ENCODE assay signal across 15 mouse cellular contexts in the genomic region with DNA sequence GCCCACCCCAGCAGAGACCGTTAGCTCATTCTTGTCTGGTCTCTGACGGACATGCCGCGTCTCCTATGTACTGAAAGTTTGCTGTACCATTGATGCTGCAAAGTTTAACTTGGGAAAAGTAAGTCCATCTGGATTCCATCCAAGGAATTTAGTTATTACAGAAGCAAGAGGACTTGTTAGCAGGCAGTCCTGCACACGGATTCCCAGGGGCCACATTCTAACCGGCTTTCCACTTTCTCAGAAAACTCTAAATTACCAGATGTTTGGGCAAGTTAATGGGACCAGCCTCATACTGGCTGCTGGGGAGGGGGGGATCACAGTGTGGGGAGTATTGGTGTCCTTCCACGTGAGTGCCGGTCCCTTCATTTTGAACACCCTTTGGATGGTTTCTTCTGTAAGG. TPM values are rescaled to one million over a fixed set of nuclear protein-coding genes. Genes with fewer than 3 reads are reported as not detected.
DNase-seq lines count a peak whose midpoint lies in the region; ATAC-seq lines count a peak whose summit lies in the region.
"Had no signal": no experiment of that assay in that cellular context is flagged by ENCODE, and none has a peak within 500 bp of the region (broad histone marks: within the 10 kb centered on the region; RNA-seq: fewer than 3 reads in every experiment).

No protein-coding gene starts in this region.

- H3K27ac ChIP-seq in heart, embryonic 16.5 days (ENCODE audit: low read length): peak overlapping the region; percentile 82
- peak overlapping the region; percentile 81 for H3K27ac ChIP-seq in limb, embryonic 10.5 days
- H3K27ac ChIP-seq in neural tube, embryonic 15.5 days (replicated peaks): no peak overlapping the region
- H3K27ac ChIP-seq: layer of hippocampus, adult 2 months; neural tube, embryonic 12.5 days had no signal

- no peak overlapping the region for H3K4me2 ChIP-seq in heart, embryonic 16.5 days (ENCODE audit: low read depth, low read length)
- no peak overlapping the region for H3K4me2 ChIP-seq in neural tube, embryonic 15.5 days
- H3K4me2 ChIP-seq: neural tube, embryonic 12.5 days had no signal

- WGBS in heart, embryonic 16.5 days: 61% methylated on average over 8 of the region's 8 CpGs
- WGBS in limb, embryonic 10.5 days: 80% methylated on average over 8 of the region's 8 CpGs
- WGBS in neural tube, embryonic 15.5 days: 79% methylated on average over 8 of the region's 8 CpGs

- intact Hi-C loops in heart, postnatal 14 days (cut with DNase I): loop anchor here (5.0 kb wide), 1 partner anchor 129 kb away; no protein-coding TSS in a partner anchor

- ATAC-seq in heart, embryonic 16.5 days (replicated peaks; ENCODE audit: extremely low read depth, insufficient read depth, low FRiP score): no peak
- ATAC-seq in neural tube, embryonic 15.5 days (ENCODE audit: low FRiP score): no peak

- peaks cover 54% of the 10 kb centered on the region for H3K36me3 ChIP-seq in heart, embryonic 16.5 days (ENCODE audit: control insufficient read depth, insufficient read depth)
- H3K36me3 ChIP-seq in limb, embryonic 10.5 days: peaks cover 82% of the 10 kb centered on the region
- H3K36me3 ChIP-seq in neural tube, embryonic 15.5 days: peaks cover 33% of the 10 kb centered on the region

- H3K9ac ChIP-seq in heart, embryonic 16.5 days (ENCODE audit: low read length): no peak overlapping the region
- no peak overlapping the region for H3K9ac ChIP-seq in neural tube, embryonic 15.5 days (replicated peaks)
- H3K9ac ChIP-seq: neural tube, embryonic 12.5 days had no signal

- no peak for DNase-seq in heart, postnatal 14 days
- DNase-seq in 3T3-L1 (ENCODE audit: low read depth, low spot score): peak; percentile 29
- peak; percentile 26 for DNase-seq in adipocyte (ENCODE audit: low spot score)
- no peak for DNase-seq in limb, embryonic 10.5 days (ENCODE audit: low spot score)
- DNase-seq in adrenal gland, adult 8-10 months: no peak
- DNase-seq in liver: no peak
- DNase-seq: cerebellum, postnatal 14 days; right cerebral cortex, adult 18-20 months had no signal

- no peaks in the 10 kb centered on the region for H3K27me3 ChIP-seq in heart, embryonic 16.5 days (ENCODE audit: control insufficient read depth, insufficient read depth, low read length)
- no peaks in the 10 kb centered on the region for H3K27me3 ChIP-seq in limb, embryonic 10.5 days (ENCODE audit: low read depth, poor library complexity, severe bottlenecking)
- H3K27me3 ChIP-seq in neural tube, embryonic 15.5 days (replicated peaks): no peaks in the 10 kb centered on the region
- H3K27me3 ChIP-seq: neural tube, embryonic 12.5 days had no signal

- peaks cover 34% of the 10 kb centered on the region for H3K4me1 ChIP-seq in heart, embryonic 16.5 days (ENCODE audit: control insufficient read depth, insufficient read depth, low read length)
- peaks cover 39% of the 10 kb centered on the region for H3K4me1 ChIP-seq in limb, embryonic 10.5 days
- peaks cover 17% of the 10 kb centered on the region for H3K4me1 ChIP-seq in neural tube, embryonic 15.5 days

- no peak overlapping the region for H3K4me3 ChIP-seq in heart, embryonic 16.5 days (ENCODE audit: low read length)
- H3K4me3 ChIP-seq in limb, embryonic 10.5 days: peak overlapping the region; percentile 17; the same call in 1 of the 2 replicates
- no peak overlapping the region for H3K4me3 ChIP-seq in neural tube, embryonic 15.5 days (replicated peaks)
- H3K4me3 ChIP-seq: erythroblast, embryonic 14.5 days; layer of hippocampus, adult 2 months; neural tube, embryonic 12.5 days had no signal

- H3K9me3 ChIP-seq in heart, embryonic 16.5 days (replicated peaks; ENCODE audit: control insufficient read depth, low read length): no peaks in the 10 kb centered on the region
- no peaks in the 10 kb centered on the region for H3K9me3 ChIP-seq in limb, embryonic 10.5 days (replicated peaks)
- H3K9me3 ChIP-seq in neural tube, embryonic 15.5 days (replicated peaks): no peaks in the 10 kb centered on the region
- H3K9me3 ChIP-seq: neural tube, embryonic 12.5 days had no signal

RNA-seq across cellular contexts. Expression of a gene that starts 26.0 kb away (rescaled TPM):
- polyA plus RNA-seq in heart, embryonic 16.5 days (2015; fragmentation: Nextera tagmentation; extraction: Ambion mirVana): 0.66 TPM in 1 of 2 replicates, not detected in the other
- total RNA-seq in heart, postnatal 14 days (2021): not detected
- polyA plus RNA-seq in limb, embryonic 10.5 days (2016; fragmentation: Nextera tagmentation; extraction: Ambion mirVana): 3.1 and 4.1 TPM in 2 replicates
- 2.6 and 3.9 TPM in 2 replicates for polyA plus RNA-seq in neural tube, embryonic 15.5 days (2015; fragmentation: Nextera tagmentation; extraction: Ambion mirVana)
- total RNA-seq in adrenal gland, adult 8-10 months (2022): 1 to 10 TPM in 2 of 4 experiments, under 1 TPM in 2; 0.86 to 1.8 (median 1.4) TPM
- total RNA-seq: liver, adult 2 months; megakaryocyte-erythroid progenitor cell, adult 5-6 weeks had no signal
- polyA plus RNA-seq: erythroblast, embryonic 14.5 days; liver, adult 2 months had no signal

RNA-seq across cellular contexts. Expression of a gene that starts 26.4 kb away (rescaled TPM):
- polyA plus RNA-seq in heart, embryonic 16.5 days (2015; fragmentation: Nextera tagmentation; extraction: Ambion mirVana): 0.14 and 0.29 TPM in 2 replicates
- total RNA-seq in heart, postnatal 14 days (2021): under 1 TPM in 1 of 2 experiments, not detected in 1; 0.22 TPM
- polyA plus RNA-seq in limb, embryonic 10.5 days (2016; fragmentation: Nextera tagmentation; extraction: Ambion mirVana): 0.51 and 0.72 TPM in 2 replicates
- polyA plus RNA-seq in neural tube, embryonic 15.5 days (2015; fragmentation: Nextera tagmentation; extraction: Ambion mirVana): 1.3 and 2.5 TPM in 2 replicates
- total RNA-seq in adrenal gland, adult 8-10 months (2022): under 1 TPM in 1 of 4 experiments, not detected in 3; 0.66 TPM
- total RNA-seq: liver, adult 2 months; megakaryocyte-erythroid progenitor cell, adult 5-6 weeks had no signal
- polyA plus RNA-seq: erythroblast, embryonic 14.5 days; liver, adult 2 months had no signal

RNA-seq across cellular contexts. Expression of a gene that starts 54.7 kb away (rescaled TPM):
- polyA plus RNA-seq in heart, embryonic 16.5 days (2015; fragmentation: Nextera tagmentation; extraction: Ambion mirVana): 3.4 and 3.6 TPM in 2 replicates
- 10 to 100 TPM; 22.4 to 22.5 TPM for total RNA-seq in heart, postnatal 14 days (2021)
- polyA plus RNA-seq in limb, embryonic 10.5 days (2016; fragmentation: Nextera tagmentation; extraction: Ambion mirVana): 0.84 and 1.7 TPM in 2 replicates
- 3.0 and 4.0 TPM in 2 replicates for polyA plus RNA-seq in neural tube, embryonic 15.5 days (2015; fragmentation: Nextera tagmentation; extraction: Ambion mirVana)
- 10 to 100 TPM; 17.3 to 27.7 (median 19.2) TPM for total RNA-seq in adrenal gland, adult 8-10 months (2022)

RNA-seq across cellular contexts. Expression of a gene that starts 55.6 kb away (rescaled TPM):
- polyA plus RNA-seq in heart, embryonic 16.5 days (2015; fragmentation: Nextera tagmentation; extraction: Ambion mirVana): 45.0 and 66.3 TPM in 2 replicates
- 100 to 1,000 TPM; 133 to 135 TPM for total RNA-seq in heart, postnatal 14 days (2021)
- 62.9 and 73.7 TPM in 2 replicates for polyA plus RNA-seq in limb, embryonic 10.5 days (2016; fragmentation: Nextera tagmentation; extraction: Ambion mirVana)
- 22.2 and 45.6 TPM in 2 replicates for polyA plus RNA-seq in neural tube, embryonic 15.5 days (2015; fragmentation: Nextera tagmentation; extraction: Ambion mirVana)
- total RNA-seq in adrenal gland, adult 8-10 months (2022): 100 to 1,000 TPM; 105 to 158 (median 133) TPM

Comparison
In these comparisons a context has a peak if more than half of its experiments do, and no peak if none do; other contexts are left out.
1. DNase-seq: peak in 3T3-L1 (single experiment) and adipocyte (single experiment); none in heart, postnatal 14 days (0 of 2), limb, embryonic 10.5 days (single experiment), adrenal gland, adult 8-10 months (single experiment) and liver (single experiment).